Mouse (Mus musculus): ENCODE measurements at regions not wholly inside any gene's neighbourhood (a gene's known extent, or its start where the extent isn't known, plus 50 kb on each side); places are given as distances from the start of the nearest gene placed in this dataset.

DNA sequence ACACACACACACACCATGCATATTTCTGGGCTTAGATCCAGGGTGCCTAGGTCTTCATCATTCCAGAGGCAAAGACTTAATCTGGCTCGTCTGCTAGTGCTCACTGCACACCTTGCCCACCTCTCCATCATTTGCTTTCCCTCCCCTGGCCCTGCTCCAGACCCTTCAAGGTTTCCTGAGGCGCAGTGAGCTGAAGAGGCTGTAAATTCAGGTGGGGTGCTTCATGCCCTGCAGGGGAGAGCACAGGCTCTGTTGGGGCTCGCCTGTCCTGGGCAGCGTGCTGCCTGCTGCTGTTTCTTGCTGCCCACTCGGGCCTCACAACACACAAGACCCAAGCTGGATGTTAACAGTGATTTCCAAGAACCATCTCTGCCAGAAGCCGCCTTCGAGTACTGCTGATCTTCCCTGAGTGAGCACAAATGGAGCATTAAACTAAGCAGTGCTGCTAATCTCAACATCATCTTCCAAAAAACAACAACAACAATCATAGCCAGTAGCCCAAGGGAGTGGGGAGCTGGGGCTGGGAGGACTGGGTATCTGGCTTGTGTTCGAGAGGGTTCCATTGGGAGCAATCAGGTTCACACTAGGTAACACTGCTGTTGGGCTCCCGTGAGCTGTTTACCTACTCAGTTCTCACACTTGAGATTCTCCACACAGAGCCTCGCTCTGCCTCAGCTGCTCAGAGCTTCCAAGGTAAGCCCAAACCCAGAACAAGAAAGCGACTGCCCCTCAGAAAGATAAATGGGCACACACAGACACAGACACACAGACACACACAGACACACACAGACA, 181.1 kb downstream of the Wdr11 start:
- TF ChIP-seq CTCF (IDR thresholded peaks at IDR 0.05; ENCODE audit: control insufficient read depth, insufficient read depth, insufficient replicate concordance, low read depth, low read length), result no peak
- TF ChIP-seq POLR2A (IDR thresholded peaks at IDR 0.05; ENCODE audit: control insufficient read depth, low read depth, low read length), result no peak
